Mouse (Mus musculus) erythroid progenitor cell, adult 5-6 weeks (primary cell): ENCODE results near the gene 1700023F06Rik. TPM values are rescaled to one million over a fixed set of nuclear protein-coding genes. Genes with fewer than 3 reads are reported as not detected.

Experiments
- ATAC-seq: replicated peaks from 2 replicates; pipeline ENCODE4 v1.8.0; 2016; ENCODE audit warnings: moderate number of reproducible peaks, mild to moderate bottlenecking, moderate TSS enrichment, inconsistent platforms; ENCODE audit not compliant: poor library complexity, low FRiP score, severe bottlenecking
- total RNA-seq, 2 experiments: library from RNA; stranded (forward) in 1 of 2; stranded (reverse) in 1 of 2; fragments of 150-400 nt in 1 of 2; fragments of 186-747, 209-891 nt in 1 of 2; gene quantifications; 2 replicates each; pipeline versions ENCODE4 v1.2.3 to v1.2.4; 2015 to 2017; ENCODE audit warnings: low replicate concordance in 2 of 2

1700023F06Rik gene
- total RNA-seq, 2 experiments from 2014 or later = 6.3 TPM; not detected in 1

DNA sequence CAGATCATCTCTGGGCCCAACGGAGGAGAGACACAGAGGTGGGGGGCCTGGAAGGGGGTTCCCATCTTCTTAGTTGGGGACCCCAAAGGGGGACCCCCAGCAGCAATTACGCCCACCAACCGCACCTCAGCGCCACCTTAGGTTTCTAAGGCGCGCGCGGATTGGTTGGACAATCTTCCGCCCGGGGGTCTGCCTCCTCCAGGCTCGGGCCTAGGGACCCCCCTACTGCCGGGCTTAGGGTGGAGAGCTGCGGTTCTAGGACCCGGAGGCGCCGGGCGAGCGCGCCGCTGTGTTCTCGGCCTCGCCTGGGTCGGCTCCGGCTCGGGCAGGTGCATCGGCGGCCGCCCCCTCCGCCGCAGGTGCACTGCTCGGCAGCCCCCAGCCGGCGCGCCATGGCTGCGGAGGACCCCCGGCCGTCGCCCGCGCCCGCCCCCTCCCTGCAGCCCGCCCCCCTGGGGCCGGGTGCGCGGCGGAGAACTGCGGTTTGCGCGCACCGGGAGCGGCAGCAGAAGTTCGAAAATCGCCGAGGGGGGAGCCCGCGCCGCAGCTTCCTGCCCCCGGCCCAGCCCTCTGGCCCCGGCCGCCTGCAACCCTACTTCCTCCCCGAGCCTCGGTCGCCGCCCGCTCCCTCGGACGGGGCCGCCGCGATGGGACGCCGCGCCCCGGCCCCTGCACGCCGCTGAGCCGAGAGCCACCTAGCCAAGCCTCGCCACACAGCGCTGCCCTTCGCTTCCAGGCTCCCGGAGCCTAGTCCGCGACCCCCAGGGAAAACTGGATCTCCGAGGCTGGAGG lies 37.7 kb downstream of the 1700023F06Rik start, which contains the start of gene Fmnl1:
Gene Fmnl1 (plus strand): TSS at position 614 of the 792 bp plus-strand sequence.
- ATAC-seq = no peak

DNA sequence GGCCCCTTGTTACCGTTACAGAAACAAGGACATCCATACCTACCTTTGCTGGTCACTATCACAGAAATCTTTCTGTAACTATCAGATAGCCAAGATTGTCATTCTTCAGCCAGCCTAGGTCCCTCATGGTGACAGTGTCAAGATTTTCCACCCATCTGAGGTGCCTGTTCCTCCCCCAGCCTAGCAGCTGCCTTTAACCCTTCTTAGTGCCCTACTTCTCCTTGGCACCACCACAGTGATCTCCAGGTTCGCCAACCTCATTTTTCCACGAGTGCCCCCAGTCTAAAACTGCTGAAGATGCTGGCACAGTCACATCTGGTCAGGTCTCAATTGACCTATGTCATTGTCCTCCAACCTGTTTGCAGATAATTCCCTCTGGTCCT lies 38.3 kb downstream of the 1700023F06Rik start:
- ATAC-seq = no peak

DNA sequence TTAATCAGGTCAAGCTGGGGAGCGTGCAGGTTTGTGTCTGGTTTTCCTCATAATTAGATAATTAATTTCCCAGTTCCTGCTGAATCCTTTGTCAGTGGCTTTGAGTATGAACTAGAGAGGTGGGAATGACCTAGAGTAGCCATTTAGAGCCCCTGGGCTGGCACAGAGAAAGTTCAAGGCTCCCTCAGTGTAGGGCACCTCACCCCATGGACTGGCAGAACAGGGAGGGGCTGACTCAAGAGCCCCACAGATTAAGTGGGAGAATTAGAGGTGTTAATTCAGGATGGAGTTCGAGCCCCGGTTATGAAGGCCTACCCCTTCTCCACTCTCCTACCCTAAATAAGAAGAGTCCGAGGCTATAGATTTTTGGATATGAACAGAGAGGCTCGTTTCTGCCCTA lies 38.7 kb downstream of the 1700023F06Rik start:
- no peak for ATAC-seq

DNA sequence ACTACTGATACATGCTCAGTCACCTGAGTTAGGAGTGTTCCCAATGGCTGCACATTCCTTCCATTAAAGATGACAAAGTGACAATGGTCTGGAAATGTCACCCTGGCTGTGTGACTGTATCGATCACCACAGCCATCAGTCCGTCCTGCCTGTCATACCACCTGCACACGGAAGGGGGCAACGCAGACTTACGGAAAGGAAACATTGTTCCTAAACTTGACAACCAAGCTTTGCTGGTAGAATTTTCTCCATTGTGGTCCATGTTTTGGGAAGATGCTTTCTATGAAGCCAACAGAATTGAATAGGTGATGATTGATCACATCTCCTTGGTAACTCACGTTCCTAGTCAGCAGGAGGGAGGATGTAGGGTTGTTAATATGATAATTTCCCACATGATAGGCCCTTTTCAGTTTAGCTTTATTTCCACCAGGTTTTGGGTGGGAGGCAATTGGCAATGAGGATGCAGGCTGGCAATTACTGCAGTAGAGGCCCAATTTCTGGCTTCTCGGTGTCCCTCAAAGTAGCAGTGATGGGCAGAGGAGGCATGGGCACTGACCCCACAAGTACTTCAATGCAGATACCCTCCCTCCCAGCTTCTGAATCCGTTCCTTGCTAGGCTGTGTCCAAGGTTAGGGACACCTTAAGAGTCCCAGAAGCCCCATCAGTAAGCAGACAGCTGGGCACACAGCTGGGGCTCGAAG lies 39.5 kb downstream of the 1700023F06Rik start:
- no peak for ATAC-seq

DNA sequence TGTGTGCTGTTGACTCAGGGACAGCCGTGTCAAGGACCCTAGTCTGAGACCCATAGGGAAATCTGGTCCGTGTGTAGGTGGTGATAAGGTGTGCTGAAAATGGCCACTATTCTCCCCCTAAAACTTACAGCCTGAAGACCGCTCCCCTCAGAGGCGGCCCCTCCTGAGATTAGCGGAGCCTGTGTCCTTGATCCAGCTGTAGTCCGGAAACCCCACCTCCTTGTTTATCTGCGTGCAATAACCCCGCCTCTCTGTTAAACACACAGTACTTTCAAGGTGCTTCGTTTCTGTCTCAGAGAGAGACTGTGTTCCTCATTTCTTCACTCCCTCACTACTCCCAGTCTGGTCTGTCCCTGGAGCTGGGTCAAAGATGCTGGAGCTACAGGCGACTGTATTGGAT lies 44.0 kb downstream of the 1700023F06Rik start:
- no peak for ATAC-seq

DNA sequence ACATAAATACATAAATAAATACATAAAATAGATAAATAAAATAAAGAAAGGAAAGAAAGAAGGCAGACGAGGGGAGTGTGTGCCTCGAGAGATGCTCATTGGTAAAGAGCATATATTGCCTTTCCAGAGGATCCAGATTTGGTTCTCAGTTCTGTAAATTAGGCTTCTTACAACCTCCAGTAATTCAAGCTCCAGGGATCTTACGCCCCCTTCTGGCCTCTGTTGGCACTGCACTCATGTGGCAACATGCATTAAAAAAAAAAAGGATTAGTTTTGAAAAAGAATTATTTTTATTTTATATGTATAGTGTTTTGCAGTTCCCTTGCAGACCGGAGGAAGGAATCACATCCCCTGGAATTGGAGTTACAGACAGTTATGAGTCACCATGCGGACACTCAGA lies 46.2 kb downstream of the 1700023F06Rik start:
- ATAC-seq = no peak

DNA sequence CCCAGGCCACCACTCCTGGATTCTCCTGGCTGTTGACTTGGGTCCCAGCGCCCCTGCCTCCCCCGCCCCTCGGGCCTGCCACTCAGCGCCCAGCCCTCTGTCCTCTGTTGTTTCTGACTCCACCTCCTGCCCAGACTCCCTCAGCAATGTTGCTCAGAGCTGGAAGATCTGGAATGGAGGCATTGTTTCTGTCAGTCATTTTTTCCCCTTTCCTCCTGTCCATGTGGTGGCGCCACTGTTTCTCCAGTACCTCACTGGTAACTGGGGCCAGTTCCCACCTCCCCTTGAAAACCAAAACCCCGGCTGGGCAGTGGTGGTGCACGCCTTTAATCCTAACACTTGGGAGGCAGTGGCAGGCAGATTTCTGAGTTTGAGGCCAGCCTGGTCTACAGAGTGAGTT lies 46.9 kb downstream of the 1700023F06Rik start:
- no peak for ATAC-seq

DNA sequence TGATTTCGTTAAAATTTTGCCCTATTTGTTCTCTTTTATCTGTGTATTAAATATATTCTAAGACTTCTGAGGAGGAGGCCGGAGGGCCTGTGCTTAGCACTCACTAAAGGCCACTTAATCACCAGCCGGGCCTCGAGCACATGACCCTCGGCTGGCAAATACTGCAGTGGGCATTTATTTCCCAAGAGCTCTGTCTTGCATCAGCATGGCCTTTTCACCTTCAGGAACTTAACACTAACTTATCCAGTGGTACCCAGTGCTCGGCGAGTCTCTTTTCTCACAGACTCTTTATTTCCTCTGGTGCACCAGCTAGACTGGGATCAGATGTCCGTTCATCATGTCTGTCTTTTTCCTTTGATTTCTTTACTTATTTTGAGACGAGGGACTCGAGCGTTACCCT lies 47.6 kb downstream of the 1700023F06Rik start:
- ATAC-seq = no peak

DNA sequence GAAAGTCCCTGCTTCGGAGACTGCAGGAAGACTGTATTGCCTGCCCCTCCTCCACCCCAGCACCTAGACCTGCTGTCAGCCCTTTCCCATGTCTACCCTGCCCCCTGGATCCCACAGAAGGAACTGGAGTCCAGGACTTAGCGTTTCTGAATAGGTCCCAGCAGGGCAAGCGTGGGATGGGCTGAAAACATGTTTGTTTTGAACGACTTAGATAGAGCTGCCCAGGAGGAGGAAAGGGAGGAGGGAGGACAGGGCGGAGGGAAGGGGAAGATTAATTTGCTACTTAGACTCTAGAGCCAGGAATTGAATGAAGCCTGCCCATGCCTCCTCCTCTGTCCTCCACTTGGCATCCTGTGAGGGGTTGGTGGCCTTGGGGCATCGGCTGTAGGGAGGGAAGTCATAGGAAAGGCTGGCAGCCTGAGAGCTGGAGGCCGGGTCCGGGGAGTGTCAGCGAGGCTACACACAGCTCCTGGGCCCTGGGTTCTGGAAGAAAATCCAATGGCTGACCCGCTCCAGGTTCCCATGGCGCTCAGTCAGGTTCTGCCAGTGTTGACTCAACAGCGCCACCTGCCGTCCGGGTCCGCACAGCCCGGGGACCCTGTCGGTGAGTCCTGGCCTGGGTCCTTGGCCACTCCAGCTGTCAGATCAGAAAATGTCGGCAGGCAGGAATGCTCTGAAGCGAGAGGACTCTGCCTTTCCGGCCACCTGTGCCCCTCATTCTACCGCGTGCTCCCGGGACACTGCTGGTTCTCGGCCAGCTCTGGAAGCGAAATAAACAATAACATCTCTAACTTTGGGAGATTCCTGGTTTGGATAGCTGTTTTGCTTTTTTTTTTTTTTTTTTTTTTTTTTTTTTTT lies 49.5 kb downstream of the 1700023F06Rik start:
- peak; percentile 91 for ATAC-seq

DNA sequence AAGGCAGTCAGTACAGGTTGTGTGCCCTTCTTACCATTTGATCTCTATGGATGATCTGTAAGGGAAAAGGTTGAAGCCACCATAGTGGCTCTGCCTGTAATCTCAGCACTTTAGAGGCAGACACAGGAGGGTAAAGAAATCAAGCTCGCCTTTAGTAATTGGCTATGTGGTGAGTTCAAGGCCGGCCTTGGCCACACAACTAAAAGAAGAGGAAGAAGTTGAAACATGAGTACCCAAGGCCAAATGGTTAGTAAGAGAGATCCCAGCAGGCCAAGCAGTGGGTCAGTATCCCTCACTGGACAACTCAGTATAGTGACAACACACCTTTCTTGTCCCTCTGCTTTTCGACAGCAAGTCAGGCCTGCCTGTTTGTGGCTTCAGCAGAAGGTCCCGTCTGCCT lies 58.6 kb downstream of the 1700023F06Rik start:
- no peak for ATAC-seq

Other genes starting within 250 kb of the 1700023F06Rik start
- gene Nmt1, start 180.4 kb downstream of the 1700023F06Rik start, total RNA-seq (2015; ENCODE audit: low replicate concordance) = 25.2 and 31.0 TPM in 2 replicates
- gene Nmt1, start 180.4 kb downstream of the 1700023F06Rik start, total RNA-seq (2017; ENCODE audit: low replicate concordance) = 27.1 and 35.8 TPM in 2 replicates
- gene Dcakd, start 180.2 kb downstream of the 1700023F06Rik start, total RNA-seq (2015; ENCODE audit: low replicate concordance) = 6.8 and 13.4 TPM in 2 replicates
- 4.4 and 10.7 TPM in 2 replicates for gene Dcakd, start 180.2 kb downstream of the 1700023F06Rik start, total RNA-seq (2017; ENCODE audit: low replicate concordance)
- gene Plcd3, start 106.9 kb downstream of the 1700023F06Rik start, total RNA-seq (2015; ENCODE audit: low replicate concordance) = 1.4 TPM in 1 of 2 replicates, not detected in the other
- gene Plcd3, start 106.9 kb downstream of the 1700023F06Rik start, total RNA-seq (2017; ENCODE audit: low replicate concordance) = 3.1 TPM in 1 of 2 replicates, not detected in the other
- gene Acbd4, start 106.9 kb downstream of the 1700023F06Rik start, total RNA-seq (2015; ENCODE audit: low replicate concordance) = 13.4 and 21.6 TPM in 2 replicates
- gene Acbd4, start 106.9 kb downstream of the 1700023F06Rik start, total RNA-seq (2017; ENCODE audit: low replicate concordance) = 25.6 and 60.5 TPM in 2 replicates
- 7.5 and 14.1 TPM in 2 replicates for gene Hexim1, start 92.3 kb downstream of the 1700023F06Rik start, total RNA-seq (2015; ENCODE audit: low replicate concordance)
- 20.8 and 26.7 TPM in 2 replicates for gene Hexim1, start 92.3 kb downstream of the 1700023F06Rik start, total RNA-seq (2017; ENCODE audit: low replicate concordance)
- gene Hexim2, start 76.1 kb downstream of the 1700023F06Rik start, total RNA-seq (2015; ENCODE audit: low replicate concordance) = 1.8 and 3.8 TPM in 2 replicates
- 5.9 and 13.0 TPM in 2 replicates for gene Hexim2, start 76.1 kb downstream of the 1700023F06Rik start, total RNA-seq (2017; ENCODE audit: low replicate concordance)
- 33.2 and 49.9 TPM in 2 replicates for gene Fmnl1, start 37.5 kb downstream of the 1700023F06Rik start, total RNA-seq (2015; ENCODE audit: low replicate concordance)
- gene Fmnl1, start 37.5 kb downstream of the 1700023F06Rik start, total RNA-seq (2017; ENCODE audit: low replicate concordance) = 9.2 and 22.3 TPM in 2 replicates
- gene Spata32, start 9.9 kb upstream of the 1700023F06Rik start, total RNA-seq (2015; ENCODE audit: low replicate concordance) = not detected in 2 replicates
- not detected in 2 replicates for gene Spata32, start 9.9 kb upstream of the 1700023F06Rik start, total RNA-seq (2017; ENCODE audit: low replicate concordance)
- gene Map3k14, start 58.9 kb upstream of the 1700023F06Rik start, total RNA-seq (2015; ENCODE audit: low replicate concordance) = 2.9 and 3.8 TPM in 2 replicates
- 0.51 and 3.8 TPM in 2 replicates for gene Map3k14, start 58.9 kb upstream of the 1700023F06Rik start, total RNA-seq (2017; ENCODE audit: low replicate concordance)
- gene Arhgap27, start 155.1 kb upstream of the 1700023F06Rik start, total RNA-seq (2015; ENCODE audit: low replicate concordance) = 2.1 and 7.6 TPM in 2 replicates
- gene Arhgap27, start 155.1 kb upstream of the 1700023F06Rik start, total RNA-seq (2017; ENCODE audit: low replicate concordance) = 3.0 and 4.8 TPM in 2 replicates
- 15.1 and 18.0 TPM in 2 replicates for gene Plekhm1, start 204.1 kb upstream of the 1700023F06Rik start, total RNA-seq (2015; ENCODE audit: low replicate concordance)
- 4.2 and 5.5 TPM in 2 replicates for gene Plekhm1, start 204.1 kb upstream of the 1700023F06Rik start, total RNA-seq (2017; ENCODE audit: low replicate concordance)